Mouse (Mus musculus): ENCODE results near the gene Adgrg6. TPM values are rescaled to one million over a fixed set of nuclear protein-coding genes. Genes with fewer than 3 reads are reported as not detected.

The Adgrg6 gene
- 1.7 and 2.0 TPM in 2 replicates for polyA plus RNA-seq (2015; fragmentation: Nextera tagmentation; extraction: Ambion mirVana)

GRCm38 (mm10) chr10:14544941-14545717 lies at the start of gene Adgrg6:
Gene Adgrg6, minus strand, starts transcription at chr10:14545659.

Other genes with a start within 250 kb of the Adgrg6 start
- gene Vta1, start 159.9 kb upstream of the Adgrg6 start, polyA plus RNA-seq (2015; fragmentation: Nextera tagmentation; extraction: Ambion mirVana) = 88.8 and 101 TPM in 2 replicates
- gene Nmbr, start 159.9 kb upstream of the Adgrg6 start, polyA plus RNA-seq (2015; fragmentation: Nextera tagmentation; extraction: Ambion mirVana) = not detected in 2 replicates
- not detected in 2 replicates for gene Gje1, start 172.6 kb upstream of the Adgrg6 start, polyA plus RNA-seq (2015; fragmentation: Nextera tagmentation; extraction: Ambion mirVana)

Data from adrenal gland, postnatal 0 days (tissue).